Mouse (Mus musculus): ENCODE measurements at regions not wholly inside any gene's neighbourhood (a gene's known extent, or its start where the extent isn't known, plus 50 kb on each side); places are given as distances from the start of the nearest gene placed in this dataset.

GRCm38 (mm10) chr2:95494026-95494697 is 823.8 kb upstream of the Lrrc4c start:
- TF ChIP-seq POLR2A (IDR thresholded peaks at IDR 0.05; ENCODE audit: extremely low read depth, insufficient read depth, low read length) (no peak), CTCF (IDR thresholded peaks at IDR 0.05; ENCODE audit: extremely low read depth, insufficient read depth, low read length) (no peak)
